Mouse (Mus musculus): ENCODE results near the gene Apbb2. TPM values are rescaled to one million over a fixed set of nuclear protein-coding genes. Genes with fewer than 3 reads are reported as not detected.

Apbb2 gene
- polyA plus RNA-seq, 1 experiment from 2014 or later = 39.3 TPM

GRCm38 (mm10) chr5:66259000-66259399 lies 359.6 kb downstream of the Apbb2 start:
- Histone ChIP-seq H3K27me3 (replicated peaks; ENCODE audit: control insufficient read depth, insufficient read depth, low read length) (no peaks in the 10 kb centered on the region), H3K4me3 (ENCODE audit: low read depth, low read length) (no peak overlapping the region), H3K4me2 (ENCODE audit: low read length) (no peak overlapping the region), H3K27ac (ENCODE audit: low read depth) (no peak overlapping the region), H3K4me1 (replicated peaks; ENCODE audit: control insufficient read depth, insufficient read depth, low read length) (no peaks in the 10 kb centered on the region), H3K36me3 (ENCODE audit: control insufficient read depth, insufficient read depth, low read length) (no peaks in the 10 kb centered on the region), H3K9ac (ENCODE audit: low read length) (no peak overlapping the region), H3K9me3 (ENCODE audit: control insufficient read depth, low read length) (no peaks in the 10 kb centered on the region)
- ATAC-seq (replicated peaks; ENCODE audit: low FRiP score, low TSS enrichment, low read depth) (no peak), DNase-seq (ENCODE audit: low spot score) (no peak)
- WGBS = 74% methylated on average over 2 of the region's 2 CpGs

GRCm38 (mm10) chr5:66255044-66255443 lies 363.5 kb downstream of the Apbb2 start:
- no peak overlapping the region for H3K9ac ChIP-seq (ENCODE audit: low read length)
- no peaks in the 10 kb centered on the region for H3K4me1 ChIP-seq (replicated peaks; ENCODE audit: control insufficient read depth, insufficient read depth, low read length)
- no peaks in the 10 kb centered on the region for H3K9me3 ChIP-seq (ENCODE audit: control insufficient read depth, low read length)
- H3K27me3 ChIP-seq (replicated peaks; ENCODE audit: control insufficient read depth, insufficient read depth, low read length) = no peaks in the 10 kb centered on the region
- no peak for ATAC-seq (replicated peaks; ENCODE audit: low FRiP score, low TSS enrichment, low read depth)
- peak; percentile 32 for DNase-seq (ENCODE audit: low spot score)
- no peak overlapping the region for H3K4me2 ChIP-seq (ENCODE audit: low read length)
- WGBS = 90% methylated on average over 10 of the region's 10 CpGs
- H3K36me3 ChIP-seq (ENCODE audit: control insufficient read depth, insufficient read depth, low read length) = no peaks in the 10 kb centered on the region
- no peak overlapping the region for H3K27ac ChIP-seq (ENCODE audit: low read depth)
- no peak overlapping the region for H3K4me3 ChIP-seq (ENCODE audit: low read depth, low read length)

DNA sequence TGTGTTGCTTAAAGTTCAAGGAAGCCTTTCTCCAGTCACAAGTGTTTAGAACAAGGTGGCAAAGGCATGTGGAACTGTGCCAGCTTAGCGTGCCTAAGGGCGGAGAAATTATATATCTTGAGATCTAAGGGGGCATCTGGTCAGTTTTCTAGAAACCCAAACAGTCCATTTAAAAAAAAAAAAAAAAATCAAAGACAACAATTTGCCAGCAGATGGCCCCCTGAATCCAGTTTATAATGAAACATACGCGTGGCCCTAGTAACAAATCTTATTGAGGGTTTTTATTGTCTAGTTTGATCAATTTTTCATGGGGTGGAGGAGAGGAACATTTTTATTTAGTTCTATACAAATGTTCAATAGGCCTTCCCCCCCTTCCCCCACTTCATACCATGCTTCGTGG lies 365.4 kb downstream of the Apbb2 start:
- Histone ChIP-seq H3K27me3 (replicated peaks; ENCODE audit: control insufficient read depth, insufficient read depth, low read length) (no peaks in the 10 kb centered on the region), H3K4me2 (ENCODE audit: low read length) (no peak overlapping the region), H3K9ac (ENCODE audit: low read length) (no peak overlapping the region), H3K4me3 (ENCODE audit: low read depth, low read length) (no peak overlapping the region), H3K27ac (ENCODE audit: low read depth) (no peak overlapping the region), H3K9me3 (ENCODE audit: control insufficient read depth, low read length) (no peaks in the 10 kb centered on the region), H3K4me1 (replicated peaks; ENCODE audit: control insufficient read depth, insufficient read depth, low read length) (no peaks in the 10 kb centered on the region), H3K36me3 (ENCODE audit: control insufficient read depth, insufficient read depth, low read length) (no peaks in the 10 kb centered on the region)
- WGBS = 67% methylated on average over 5 of the region's 5 CpGs
- peak; percentile 47 for DNase-seq (ENCODE audit: low spot score)
- ATAC-seq (replicated peaks; ENCODE audit: low FRiP score, low TSS enrichment, low read depth) = no peak

Other genes starting within 250 kb of the Apbb2 start
- gene Uchl1, start 57.3 kb upstream of the Apbb2 start, polyA plus RNA-seq (2014; fragmentation: Nextera tagmentation; extraction: Ambion mirVana) = 115 and 125 TPM in 2 replicates
- 16.1 and 18.3 TPM in 2 replicates for gene Limch1, start 127.0 kb upstream of the Apbb2 start, polyA plus RNA-seq (2014; fragmentation: Nextera tagmentation; extraction: Ambion mirVana)